Mouse (Mus musculus) heart, embryonic 14.5 days (tissue): Measurements from ENCODE around the gene Col6a2. TPM values are rescaled to one million over a fixed set of nuclear protein-coding genes. Genes with fewer than 3 reads are reported as not detected.
A peak's percentile ranks its signal among the peaks of the same experiment; 100 is the strongest.

Experiments used
- ATAC-seq: fragments of 200-750 bp; cut with Nextera tagmentation; 2 replicates; pipeline ENCODE4 v1.8.0; 2017; ENCODE audit warnings: low read depth, moderate TSS enrichment; ENCODE audit not compliant: insufficient number of reproducible peaks, insufficient read depth, low FRiP score
- H3K27ac ChIP-seq, 2 experiments: fragments of 200-500 bp in 1 of 2; fragments of 300-500 bp in 1 of 2; sonication (generic) in 1 of 2; replicated peaks in 1 of 2; 2 replicates each; pipeline ENCODE4 v1.5.1; 2012 to 2014; ENCODE audit warnings: low read depth in 2 of 2, low read length in 2 of 2, control low read depth in 1 of 2, mild to moderate bottlenecking in 1 of 2, mixed read lengths in 1 of 2; ENCODE audit not compliant: control insufficient read depth in 1 of 2, insufficient read depth in 1 of 2
- H3K27me3 ChIP-seq: fragments of 300-500 bp; sonication (generic); 2 replicates; pipeline ENCODE4 v1.6.1; 2014; ENCODE audit warnings: mild to moderate bottlenecking, low read length, control low read depth; ENCODE audit not compliant: control insufficient read depth, insufficient read depth
- H3K36me3 ChIP-seq: fragments of 300-500 bp; sonication (generic); 2 replicates; pipeline ENCODE4 v1.6.1; 2014; ENCODE audit warnings: mild to moderate bottlenecking, control low read depth, low read length, mixed read lengths; ENCODE audit not compliant: control insufficient read depth, insufficient read depth
- H3K4me1 ChIP-seq, 2 experiments: fragments of 200-500 bp in 1 of 2; fragments of 300-500 bp in 1 of 2; sonication (generic) in 1 of 2; 2 replicates each; pipeline ENCODE4 v1.6.1; 2012 to 2014; ENCODE audit warnings: low read length in 2 of 2, control low read depth in 1 of 2, mixed read lengths in 1 of 2; ENCODE audit not compliant: control insufficient read depth in 2 of 2, insufficient read depth in 2 of 2
- H3K4me2 ChIP-seq: fragments of 300-500 bp; sonication (generic); 2 replicates; pipeline ENCODE4 v1.6.1; 2014; ENCODE audit warnings: mild to moderate bottlenecking, low read length
- H3K4me3 ChIP-seq, 2 experiments: fragments of 200-500 bp in 1 of 2; fragments of 300-500 bp in 1 of 2; sonication (generic) in 1 of 2; 2 replicates each; pipeline ENCODE4 v1.5.1; 2012 to 2014; ENCODE audit warnings: low read length in 2 of 2, mild to moderate bottlenecking in 2 of 2, control low read depth in 1 of 2, low read depth in 1 of 2, moderate library complexity in 1 of 2; ENCODE audit not compliant: control insufficient read depth in 1 of 2, insufficient read depth in 1 of 2
- H3K9ac ChIP-seq: fragments of 300-500 bp; sonication (generic); 2 replicates; pipeline ENCODE4 v1.6.1; 2014; ENCODE audit warnings: mild to moderate bottlenecking, low read length
- H3K9me3 ChIP-seq: fragments of 300-500 bp; sonication (generic); 2 replicates; pipeline ENCODE4 v1.6.1; 2016; ENCODE audit warnings: low read length, control low read depth; ENCODE audit not compliant: control insufficient read depth
- WGBS: fragments of 180-500 bp; shearing (Covaris S2); extraction: QIAGEN DNeasy Blood & Tissue Kit; methylation state at CpG from one replicate; pipeline ENCODE4 v1.1.7; 2014; 5-methylcytosine and 5-hydroxymethylcytosine counted together
- polyA plus RNA-seq: library from polyadenylated mRNA; unstranded; fragments of >200 nt; fragmentation: Nextera tagmentation; extraction: Ambion mirVana; gene quantifications from 2 replicates; pipeline ENCODE4 v1.2.1, GENCODE M21; 2014

Col6a2 gene
- polyA plus RNA-seq: 39.7 and 44.7 TPM in 2 replicates

GRCm38 (mm10) chr10:76622928-76623680 is at the start of gene Col6a2:
Gene Col6a2 (minus strand): TSS chr10:76623630.
- no peak within 1 kb of the TSS; a peak in 1 of 4 replicates for H3K27ac ChIP-seq
- 3% methylated on average over 30 of the region's 31 CpGs for WGBS
- peak within 1 kb of the TSS; percentile 59 to 71 for H3K4me3 ChIP-seq
- H3K4me2 ChIP-seq: peak within 1 kb of the TSS; percentile 76
- no peaks in the 10 kb centered on the region for H3K36me3 ChIP-seq
- no peaks in the 10 kb centered on the region for H3K27me3 ChIP-seq
- peak within 1 kb of the TSS; percentile 78 for H3K9ac ChIP-seq
- H3K9me3 ChIP-seq: no peaks in the 10 kb centered on the region
- peaks cover 6 to 9% of the 10 kb centered on the region in 2 experiments for H3K4me1 ChIP-seq
- ATAC-seq: peak; percentile 87

GRCm38 (mm10) chr10:76671939-76672338 is 48.5 kb upstream of the Col6a2 start:
- no peak overlapping the region for H3K27ac ChIP-seq
- no peak for ATAC-seq
- no peak overlapping the region for H3K4me3 ChIP-seq
- H3K4me2 ChIP-seq: no peak overlapping the region
- 86% methylated on average over 9 of the region's 9 CpGs for WGBS
- no peaks in the 10 kb centered on the region for H3K27me3 ChIP-seq
- H3K9ac ChIP-seq: no peak overlapping the region
- H3K4me1 ChIP-seq: no peaks in the 10 kb centered on the region
- no peaks in the 10 kb centered on the region for H3K36me3 ChIP-seq
- peaks cover 4% of the 10 kb centered on the region for H3K9me3 ChIP-seq

- Histone ChIP-seq H3K9ac (no peak overlapping the region), H3K4me1 (no peaks in the 10 kb centered on the region), H3K27ac (0 out of 4 replicates have a peak overlapping the region, but pooled peaks of 1 of the 2 experiments have one; percentile 9), H3K4me2 (no peak overlapping the region), H3K4me3 (no peak overlapping the region), H3K36me3 (no peaks in the 10 kb centered on the region), H3K27me3 (no peaks in the 10 kb centered on the region), H3K9me3 (peaks cover 14% of the 10 kb centered on the region)
- 64% methylated on average over 7 of the region's 7 CpGs for WGBS
- ATAC-seq: peak; percentile 42; the same call in 1 of the 2 replicates
These were observed 45.5 kb upstream of the Col6a2 start for GRCm38 (mm10) chr10:76668947-76669284.

GRCm38 (mm10) chr10:76668261-76668946 is 45.0 kb upstream of the Col6a2 start:
- Histone ChIP-seq H3K4me1 (no peaks in the 10 kb centered on the region), H3K4me2 (no peak overlapping the region), H3K27me3 (no peaks in the 10 kb centered on the region), H3K9ac (no peak overlapping the region), H3K9me3 (peaks cover 14% of the 10 kb centered on the region), H3K4me3 (no peak overlapping the region), H3K36me3 (no peaks in the 10 kb centered on the region), H3K27ac (no peak overlapping the region)
- ATAC-seq: no peak
- 85% methylated on average over 4 of the region's 4 CpGs for WGBS

- no peak overlapping the region for H3K27ac ChIP-seq
- H3K9me3 ChIP-seq: peaks cover 14% of the 10 kb centered on the region
- no peak overlapping the region for H3K9ac ChIP-seq
- H3K36me3 ChIP-seq: no peaks in the 10 kb centered on the region
- no peak overlapping the region for H3K4me2 ChIP-seq
- no peak for ATAC-seq
- H3K4me3 ChIP-seq: no peak overlapping the region
- H3K4me1 ChIP-seq: no peaks in the 10 kb centered on the region
- 87% methylated on average over 1 of the region's 1 CpGs for WGBS
- no peaks in the 10 kb centered on the region for H3K27me3 ChIP-seq
These were observed 43.9 kb upstream of the Col6a2 start for GRCm38 (mm10) chr10:76667197-76667805.

GRCm38 (mm10) chr10:76665551-76665950 is 42.1 kb upstream of the Col6a2 start:
- H3K27me3 ChIP-seq: no peaks in the 10 kb centered on the region
- no peak overlapping the region for H3K4me3 ChIP-seq
- WGBS: 88% methylated on average over 11 of the region's 11 CpGs
- no peaks in the 10 kb centered on the region for H3K4me1 ChIP-seq
- ATAC-seq: no peak
- H3K9ac ChIP-seq: no peak overlapping the region
- H3K27ac ChIP-seq: no peak overlapping the region
- H3K9me3 ChIP-seq: peaks cover 14% of the 10 kb centered on the region
- H3K4me2 ChIP-seq: no peak overlapping the region
- no peaks in the 10 kb centered on the region for H3K36me3 ChIP-seq

- no peaks in the 10 kb centered on the region for H3K4me1 ChIP-seq
- no peaks in the 10 kb centered on the region for H3K27me3 ChIP-seq
- H3K9me3 ChIP-seq: peaks cover 14% of the 10 kb centered on the region
- H3K36me3 ChIP-seq: no peaks in the 10 kb centered on the region
- H3K4me2 ChIP-seq: no peak overlapping the region
- ATAC-seq: no peak; the same call in 1 of the 2 replicates
- H3K27ac ChIP-seq: no peak overlapping the region
- 66% methylated on average over 20 of the region's 20 CpGs for WGBS
- no peak overlapping the region for H3K4me3 ChIP-seq
- no peak overlapping the region for H3K9ac ChIP-seq
These were observed 41.0 kb upstream of the Col6a2 start for GRCm38 (mm10) chr10:76664156-76665115.
